Mouse (Mus musculus): ENCODE measurements at regions not wholly inside any gene's neighbourhood (a gene's known extent, or its start where the extent isn't known, plus 50 kb on each side); places are given as distances from the start of the nearest gene placed in this dataset.

DNA sequence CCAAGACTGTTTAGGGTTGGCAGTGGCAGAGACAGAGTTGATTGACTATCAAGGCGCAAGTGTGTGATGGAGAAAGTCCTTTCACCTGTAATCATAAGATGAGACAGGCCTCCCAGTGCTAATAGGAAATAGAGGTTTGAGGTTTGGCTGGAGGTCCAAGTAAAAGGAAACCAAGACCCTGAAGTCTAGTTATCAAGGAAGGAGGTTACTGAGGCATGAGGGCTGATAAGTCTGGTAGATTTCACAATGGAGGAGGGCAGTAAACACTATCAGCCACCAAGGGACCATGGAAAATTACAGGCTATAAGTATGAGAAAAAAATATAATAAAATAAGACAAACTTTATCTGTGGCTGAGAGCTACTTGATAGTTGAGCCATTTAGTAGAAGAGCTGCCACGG lies 52.1 kb upstream of the Cadm1 start:
- Histone ChIP-seq H3K27ac (no peak overlapping the region), H3K9me3 (replicated peaks) (no peaks in the 10 kb centered on the region), H3K27me3 (ENCODE audit: low read depth, poor library complexity, severe bottlenecking) (no peaks in the 10 kb centered on the region), H3K4me1 (peaks cover 5% of the 10 kb centered on the region; the same call in 1 of the 2 replicates), H3K4me3 (no peak overlapping the region), H3K36me3 (no peaks in the 10 kb centered on the region)
- 90% methylated on average over 2 of the region's 2 CpGs for WGBS
- no peak for DNase-seq (ENCODE audit: low spot score)
